Mouse (Mus musculus) limb, embryonic 11.5 days (tissue): ENCODE data around the gene Copb2. TPM values are rescaled to one million over a fixed set of nuclear protein-coding genes. Genes with fewer than 3 reads are reported as not detected.

Experiments used
- ATAC-seq: fragments of 200-750 bp; cut with Nextera tagmentation; 2 replicates; pipeline ENCODE4 v1.8.0; 2017; ENCODE audit warnings: low read depth; ENCODE audit not compliant: insufficient number of reproducible peaks, low FRiP score, low TSS enrichment
- DNase-seq: peaks from one replicate; pipeline ENCODE4 v3.0.0-alpha.2; 2015; ENCODE audit warnings: low spot score
- H3K27ac ChIP-seq: fragments of 300-500 bp; sonication (generic); replicated peaks from 2 replicates; pipeline ENCODE4 v1.5.1; 2014; ENCODE audit warnings: low read depth, mild to moderate bottlenecking, low read length
- H3K27me3 ChIP-seq: fragments of 300-500 bp; sonication (generic); 2 replicates; pipeline ENCODE4 v1.6.1; 2014; ENCODE audit warnings: mild to moderate bottlenecking, low read length, mixed read lengths; ENCODE audit not compliant: control insufficient read depth, insufficient read depth
- H3K36me3 ChIP-seq: fragments of 300-500 bp; sonication (generic); 2 replicates; pipeline ENCODE4 v1.6.1; 2014; ENCODE audit warnings: mild to moderate bottlenecking, low read length, moderate library complexity, mixed read lengths; ENCODE audit not compliant: control insufficient read depth, insufficient read depth
- H3K4me1 ChIP-seq: fragments of 300-500 bp; sonication (generic); 2 replicates; pipeline ENCODE4 v1.6.1; 2014; ENCODE audit warnings: low read length, mixed read lengths; ENCODE audit not compliant: control insufficient read depth, insufficient read depth
- H3K4me2 ChIP-seq: fragments of 300-500 bp; sonication (generic); 2 replicates; pipeline ENCODE4 v1.6.1; 2014; ENCODE audit warnings: low read depth, mild to moderate bottlenecking, moderate library complexity; ENCODE audit not compliant: severe bottlenecking
- H3K4me3 ChIP-seq: fragments of 300-500 bp; sonication (generic); 2 replicates; pipeline ENCODE4 v1.5.1; 2014; ENCODE audit warnings: low read depth, low read length
- H3K9ac ChIP-seq: fragments of 300-500 bp; sonication (generic); 2 replicates; pipeline ENCODE4 v1.6.1; 2014; ENCODE audit warnings: mild to moderate bottlenecking, low read length
- H3K9me3 ChIP-seq: fragments of 300-500 bp; sonication (generic); 2 replicates; pipeline ENCODE4 v1.6.1; 2016; ENCODE audit warnings: low read length; ENCODE audit not compliant: control insufficient read depth
- WGBS: fragments of 180-500 bp; shearing (Covaris S2); extraction: QIAGEN DNeasy Blood & Tissue Kit; methylation state at CpG from one replicate; pipeline ENCODE4 v1.1.7; 2014; 5-methylcytosine and 5-hydroxymethylcytosine counted together
- polyA plus RNA-seq: library from polyadenylated mRNA; unstranded; fragments of >200 nt; fragmentation: Nextera tagmentation; extraction: Ambion mirVana; gene quantifications from 2 replicates; pipeline ENCODE4 v1.2.1, GENCODE M21; 2014

Copb2 gene
- 196 and 201 TPM in 2 replicates for polyA plus RNA-seq

- Histone ChIP-seq H3K4me1 (0 out of 2 replicates have a peak, but pooled peaks cover 3% of the 10 kb centered on the region), H3K36me3 (no peaks in the 10 kb centered on the region; the same call in 1 of the 2 replicates), H3K4me3 (peak within 1 kb of the TSS; percentile 95), H3K27ac (peak within 1 kb of the TSS; percentile 44; the same call in 1 of the 2 replicates), H3K27me3 (no peaks in the 10 kb centered on the region), H3K4me2 (peak within 1 kb of the TSS; percentile 63), H3K9me3 (no peaks in the 10 kb centered on the region), H3K9ac (peak within 1 kb of the TSS; percentile 84)
- DNase-seq: peak; percentile 99
- peak; percentile 100 for ATAC-seq
- under 1% methylated on average over 76 of the region's 76 CpGs for WGBS
Measured at GRCm38 (mm10) chr9:98563137-98564126, at the start of gene Copb2. Gene Copb2 (plus strand): TSS chr9:98563721.

- H3K27ac ChIP-seq: no peak overlapping the region
- H3K4me2 ChIP-seq: no peak overlapping the region
- no peaks in the 10 kb centered on the region for H3K9me3 ChIP-seq
- H3K9ac ChIP-seq: no peak overlapping the region
- no peaks in the 10 kb centered on the region for H3K4me1 ChIP-seq
- no peak overlapping the region for H3K4me3 ChIP-seq
- H3K36me3 ChIP-seq: no peaks in the 10 kb centered on the region
- 80% methylated on average over 2 of the region's 2 CpGs for WGBS
- ATAC-seq: no peak
- no peaks in the 10 kb centered on the region for H3K27me3 ChIP-seq
- DNase-seq: no peak
Measured at GRCm38 (mm10) chr9:98523872-98524271, 39.6 kb upstream of the Copb2 start.

DNA sequence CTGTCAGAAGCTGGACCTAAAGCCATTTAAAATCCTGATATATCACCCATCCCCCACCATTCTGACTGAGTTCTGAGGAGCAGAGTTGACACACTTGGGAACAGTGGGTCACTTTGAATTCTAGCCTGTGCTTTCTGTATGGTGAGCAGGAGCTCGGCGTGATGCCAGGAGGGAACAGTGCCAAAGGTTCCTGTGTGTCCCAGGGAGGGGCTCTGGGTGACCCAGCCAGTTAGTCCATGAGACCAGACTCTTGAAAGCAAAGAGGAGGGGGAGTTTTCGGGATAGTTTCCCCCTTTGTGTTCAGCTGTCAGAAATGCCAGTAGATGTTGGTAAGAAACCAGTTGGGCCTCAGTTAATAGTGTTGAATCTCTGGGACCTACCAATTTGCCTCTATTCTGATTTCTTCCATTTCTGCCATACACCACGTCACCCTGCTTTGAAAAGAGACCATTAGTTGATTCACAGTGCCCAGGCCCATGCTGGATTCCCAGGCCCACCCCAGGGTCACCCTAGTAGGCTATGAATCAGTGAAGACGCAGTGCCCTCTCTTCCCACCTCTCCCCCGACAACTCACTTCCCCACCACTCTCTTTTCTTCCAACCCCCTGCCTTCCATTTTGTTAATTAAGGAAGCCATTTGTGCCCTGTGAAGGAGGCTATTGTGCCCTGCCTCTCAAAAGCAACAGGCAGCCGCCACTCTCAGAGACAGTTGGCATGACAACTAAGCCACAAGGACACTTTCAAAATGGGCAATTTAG, 38.6 kb upstream of the Copb2 start:
- Histone ChIP-seq H3K36me3 (no peaks in the 10 kb centered on the region), H3K4me3 (no peak overlapping the region), H3K9ac (no peak overlapping the region), H3K4me1 (no peaks in the 10 kb centered on the region), H3K9me3 (no peaks in the 10 kb centered on the region), H3K4me2 (no peak overlapping the region), H3K27ac (no peak overlapping the region), H3K27me3 (no peaks in the 10 kb centered on the region)
- 68% methylated on average over 7 of the region's 7 CpGs for WGBS
- DNase-seq (no peak), ATAC-seq (no peak)

- 60% methylated on average over 7 of the region's 7 CpGs for WGBS
- Histone ChIP-seq H3K9ac (no peak overlapping the region), H3K4me3 (no peak overlapping the region)
Measured at GRCm38 (mm10) chr9:98525543-98525924, 38.0 kb upstream of the Copb2 start.

DNA sequence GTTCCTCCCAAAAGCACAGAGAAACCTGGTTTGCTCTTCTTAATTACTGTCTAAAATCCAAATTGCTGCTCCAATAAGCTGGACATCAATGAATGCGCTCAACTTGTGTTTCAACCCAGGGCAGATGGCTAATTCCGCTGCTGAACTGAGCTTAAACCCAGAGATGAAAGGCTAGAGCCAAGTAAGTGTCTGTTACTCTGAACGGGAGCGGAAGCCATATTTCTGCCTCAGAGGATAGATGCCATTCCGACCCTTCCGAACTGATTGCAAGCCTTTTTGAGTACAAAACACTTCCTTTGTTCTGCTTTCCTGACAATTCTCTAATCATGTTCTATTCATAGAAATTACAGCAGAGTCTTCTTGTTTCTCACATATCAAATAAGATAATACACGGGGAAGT, 36.3 kb upstream of the Copb2 start:
- H3K4me1 ChIP-seq: no peaks in the 10 kb centered on the region
- DNase-seq: no peak
- no peak overlapping the region for H3K4me2 ChIP-seq
- no peaks in the 10 kb centered on the region for H3K9me3 ChIP-seq
- no peak overlapping the region for H3K9ac ChIP-seq
- H3K4me3 ChIP-seq: no peak overlapping the region
- H3K27ac ChIP-seq: no peak overlapping the region
- no peaks in the 10 kb centered on the region for H3K27me3 ChIP-seq
- ATAC-seq: no peak
- no peaks in the 10 kb centered on the region for H3K36me3 ChIP-seq
- 79% methylated on average over 7 of the region's 7 CpGs for WGBS

More at GRCm38 (mm10) chr9:98525543-98525924, 38.0 kb upstream of the Copb2 start:
- Histone ChIP-seq H3K27me3 (no peaks in the 10 kb centered on the region), H3K4me1 (no peaks in the 10 kb centered on the region), H3K4me2 (no peak overlapping the region), H3K27ac (no peak overlapping the region), H3K36me3 (no peaks in the 10 kb centered on the region), H3K9me3 (no peaks in the 10 kb centered on the region)
- no peak for ATAC-seq
- DNase-seq: no peak

DNA sequence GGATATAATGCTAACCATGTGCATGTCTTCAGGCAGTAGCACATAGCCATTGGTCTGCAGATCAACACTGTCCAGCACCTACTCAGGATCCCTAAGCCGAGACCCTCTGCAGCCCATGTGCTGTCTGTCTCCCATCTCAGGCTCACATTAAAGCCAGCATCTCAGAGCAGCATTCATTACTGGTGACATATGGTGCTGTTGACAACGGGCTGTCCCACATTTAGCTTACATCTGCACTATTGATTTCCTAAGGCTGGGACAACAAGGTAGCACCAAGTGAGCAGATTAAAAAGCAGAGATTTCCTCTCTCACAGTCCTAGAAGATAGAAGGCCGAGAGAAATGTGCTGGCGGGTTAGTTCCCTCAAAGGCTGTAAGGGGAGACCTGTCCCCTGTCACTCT, 33.7 kb upstream of the Copb2 start:
- 59% methylated on average over 4 of the region's 4 CpGs for WGBS
- Histone ChIP-seq H3K4me3 (no peak overlapping the region), H3K9ac (no peak overlapping the region), H3K36me3 (no peaks in the 10 kb centered on the region), H3K27ac (no peak overlapping the region), H3K27me3 (no peaks in the 10 kb centered on the region), H3K4me1 (no peaks in the 10 kb centered on the region), H3K9me3 (no peaks in the 10 kb centered on the region), H3K4me2 (no peak overlapping the region)
- ATAC-seq: no peak
- no peak for DNase-seq

DNA sequence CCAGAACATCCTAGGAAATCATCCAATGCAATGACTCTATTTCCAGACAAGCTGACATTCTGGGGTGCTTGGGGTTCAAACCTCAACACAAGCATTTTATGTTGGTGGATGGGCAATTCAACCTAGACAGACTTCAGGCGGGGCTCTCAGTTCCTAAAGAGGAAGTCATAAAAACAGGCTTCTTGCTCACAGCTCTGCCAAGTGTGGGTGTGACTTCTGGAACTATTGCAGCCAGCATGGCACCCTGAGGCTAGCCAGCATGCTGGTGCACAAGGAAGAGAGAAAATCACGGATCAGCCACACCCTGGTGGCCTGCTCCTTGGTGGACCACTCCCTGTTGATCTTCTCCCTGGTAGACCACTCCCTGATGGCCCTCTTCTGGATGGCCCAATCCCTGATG, 32.5 kb upstream of the Copb2 start:
- H3K9ac ChIP-seq: no peak overlapping the region
- WGBS: 54% methylated on average over 2 of the region's 2 CpGs
- H3K27ac ChIP-seq: no peak overlapping the region
- H3K4me2 ChIP-seq: no peak overlapping the region
- no peaks in the 10 kb centered on the region for H3K9me3 ChIP-seq
- H3K27me3 ChIP-seq: no peaks in the 10 kb centered on the region
- H3K4me1 ChIP-seq: no peaks in the 10 kb centered on the region
- ATAC-seq (no peak), DNase-seq (no peak)
- no peak overlapping the region for H3K4me3 ChIP-seq
- H3K36me3 ChIP-seq: no peaks in the 10 kb centered on the region

GRCm38 (mm10) chr9:98534675-98535280, 28.7 kb upstream of the Copb2 start:
- Histone ChIP-seq H3K9me3 (no peaks in the 10 kb centered on the region), H3K4me3 (no peak overlapping the region), H3K27me3 (no peaks in the 10 kb centered on the region), H3K27ac (no peak overlapping the region), H3K9ac (no peak overlapping the region), H3K36me3 (no peaks in the 10 kb centered on the region), H3K4me2 (no peak overlapping the region), H3K4me1 (no peaks in the 10 kb centered on the region)
- WGBS: 82% methylated on average over 4 of the region's 4 CpGs
- DNase-seq: no peak
- ATAC-seq: no peak
